Mouse (Mus musculus) natural killer cell, adult 2 months (primary cell): ENCODE results near the gene Cyp26c1.

Experiments used
- DNase-seq, 2 experiments: peaks; one replicate each; pipeline ENCODE4 v3.0.0; 2022; ENCODE audit warnings: low spot score in 2 of 2

The Cyp26c1 gene

GRCm38 (mm10) chr19:37685281-37685680 is at the start of gene Cyp26c1:
TSS of gene Cyp26c1 (plus strand) at chr19:37685581.
- DNase-seq: no peak

- no peak for DNase-seq
These were observed 37.4 kb upstream of the Cyp26c1 start for GRCm38 (mm10) chr19:37647994-37648393.

- DNase-seq: no peak
These were observed 34.9 kb upstream of the Cyp26c1 start for GRCm38 (mm10) chr19:37650526-37650925.

- DNase-seq: no peak
These were observed 31.4 kb upstream of the Cyp26c1 start for GRCm38 (mm10) chr19:37654012-37654411.

GRCm38 (mm10) chr19:37656441-37656840 is 28.9 kb upstream of the Cyp26c1 start:
- no peak for DNase-seq

- DNase-seq: no peak
These were observed 20.1 kb upstream of the Cyp26c1 start for GRCm38 (mm10) chr19:37665256-37665655.

- DNase-seq: no peak
These were observed 17.4 kb upstream of the Cyp26c1 start for GRCm38 (mm10) chr19:37667855-37668594.

- DNase-seq: no peak
These were observed 16.7 kb upstream of the Cyp26c1 start for GRCm38 (mm10) chr19:37668657-37669056.

- DNase-seq: no peak
These were observed 15.9 kb upstream of the Cyp26c1 start for GRCm38 (mm10) chr19:37669486-37669885.

- DNase-seq: no peak
These were observed 12.0 kb upstream of the Cyp26c1 start for GRCm38 (mm10) chr19:37673393-37673792.

- no peak for DNase-seq
These were observed 966 bp downstream of the Cyp26c1 start for GRCm38 (mm10) chr19:37686347-37686746.

- DNase-seq: no peak
These were observed 1.8 kb downstream of the Cyp26c1 start for GRCm38 (mm10) chr19:37686941-37687850.

GRCm38 (mm10) chr19:37689478-37689877 is 4.1 kb downstream of the Cyp26c1 start:
- no peak for DNase-seq

- no peak for DNase-seq
These were observed 5.3 kb downstream of the Cyp26c1 start for GRCm38 (mm10) chr19:37690716-37691115.

- no peak for DNase-seq
These were observed 7.5 kb downstream of the Cyp26c1 start for GRCm38 (mm10) chr19:37692879-37693278.

- no peak for DNase-seq
These were observed 9.8 kb downstream of the Cyp26c1 start for GRCm38 (mm10) chr19:37695146-37695545.

GRCm38 (mm10) chr19:37695762-37696602 is 10.6 kb downstream of the Cyp26c1 start:
- DNase-seq: no peak

GRCm38 (mm10) chr19:37696603-37697334 is 11.4 kb downstream of the Cyp26c1 start:
- no peak for DNase-seq

GRCm38 (mm10) chr19:37697335-37697636 is 11.9 kb downstream of the Cyp26c1 start:
- DNase-seq: no peak

- DNase-seq: no peak
These were observed 12.4 kb downstream of the Cyp26c1 start, which contains the start of gene Cyp26a1 for GRCm38 (mm10) chr19:37697651-37698272. TSS of gene Cyp26a1 (plus strand) at chr19:37697798.
